Mouse (Mus musculus): ENCODE measurements around the gene Tmf1. TPM values are rescaled to one million over a fixed set of nuclear protein-coding genes. Genes with fewer than 3 reads are reported as not detected.
A peak's percentile ranks its signal among the peaks of the same experiment; 100 is the strongest.

The Tmf1 gene
- total and polyA plus RNA-seq, 3 experiments = 13.5 to 19.2 TPM; not detected in 1

- TF ChIP-seq MYC (IDR thresholded peaks at IDR 0.05; ENCODE audit: low read depth, low read length) (no peak), POLR2AphosphoS5 (IDR thresholded peaks at IDR 0.05; ENCODE audit: borderline replicate concordance, low read depth, low read length) (no peak), GATA1 (IDR thresholded peaks at IDR 0.05; ENCODE audit: low read depth, low read length) (no peak), KAT2A (conservative IDR thresholded peaks at IDR 0.05; ENCODE audit: low read depth, low read length) (no peak), NELFE (IDR thresholded peaks at IDR 0.05; ENCODE audit: low read depth, low read length) (no peak; the same call in none of the 2 replicates), USF2 (IDR thresholded peaks at IDR 0.05; ENCODE audit: borderline replicate concordance in 1 of 2, insufficient read depth in 1 of 2, low read depth in 1 of 2, low read length in 2 of 2) (no peak), GABPA (IDR thresholded peaks at IDR 0.05; ENCODE audit: low read depth, low read length) (no peak), CHD1 (IDR thresholded peaks at IDR 0.05; ENCODE audit: low read depth, low read length) (no peak), SMC3 (IDR thresholded peaks at IDR 0.05; ENCODE audit: low read depth, low read length) (no peak), UBTF (IDR thresholded peaks at IDR 0.05; ENCODE audit: borderline replicate concordance, insufficient read depth, low read depth, low read length) (0 out of 2 replicates have a peak, but pooled peaks have one; percentile 27), CTCF (IDR thresholded peaks at IDR 0.05 in 2 of 3, conservative IDR thresholded peaks at IDR 0.05 in 1 of 3; ENCODE audit: control insufficient read depth in 1 of 3, insufficient read depth in 1 of 3, low read depth in 2 of 3, low read length in 3 of 3, poor library complexity in 1 of 3, severe bottlenecking in 1 of 3) (peak; percentile 24 to 64 (median 51); a peak in 5 of 6 replicates), USF1 (IDR thresholded peaks at IDR 0.05; ENCODE audit: low read depth, low read length) (no peak), RAD21 (IDR thresholded peaks at IDR 0.05; ENCODE audit: low read depth, low read length) (no peak)
These were observed 30.3 kb downstream of the Tmf1 start, which contains the start of gene Eogt (continued) for GRCm38 (mm10) chr6:97148383-97149251.

GRCm38 (mm10) chr6:97147755-97148382 is 31.1 kb downstream of the Tmf1 start:
- Histone ChIP-seq H3K9ac (ENCODE audit: control insufficient read depth, low read depth, low read length, poor library complexity, severe bottlenecking) (peak overlapping the region; percentile 77), H3K36me3 (ENCODE audit: control insufficient read depth in 1 of 2, insufficient read depth in 2 of 2, low read length in 2 of 2) (peaks cover 0 to 3% of the 10 kb centered on the region in 2 experiments; a peak in 3 of 4 replicates), H3K4me1 (ENCODE audit: control insufficient read depth in 1 of 2, insufficient read depth in 2 of 2, low read length in 2 of 2) (peaks cover 0 to 7% of the 10 kb centered on the region in 2 experiments; a peak in 2 of 4 replicates), H3K79me2 (ENCODE audit: control insufficient read depth, insufficient read depth, low read length, poor library complexity) (no peaks in the 10 kb centered on the region; the same call in 1 of the 2 replicates), H3K27ac (ENCODE audit: control insufficient read depth, low read depth, low read length) (no peak overlapping the region), H3K4me3 (ENCODE audit: control insufficient read depth in 1 of 2, insufficient read depth in 1 of 2, low read depth in 2 of 2, low read length in 2 of 2) (peak overlapping the region; percentile 67 to 94), H3K9me3 (replicated peaks; ENCODE audit: insufficient read depth, low read length) (no peaks in the 10 kb centered on the region), H3K27me3 (ENCODE audit: control insufficient read depth in 1 of 2, insufficient read depth in 2 of 2, low read length in 2 of 2) (no peaks in the 10 kb centered on the region)
- DNase-seq (ENCODE audit: low read depth, low spot score) = no peak
- TF ChIP-seq MAX (IDR thresholded peaks at IDR 0.05; ENCODE audit: low read length) (no peak), GATA1 (IDR thresholded peaks at IDR 0.05; ENCODE audit: low read depth, low read length) (no peak), MXI1 (IDR thresholded peaks at IDR 0.05; ENCODE audit: low read depth, low read length) (no peak), USF2 (IDR thresholded peaks at IDR 0.05; ENCODE audit: borderline replicate concordance in 1 of 2, insufficient read depth in 1 of 2, low read depth in 1 of 2, low read length in 2 of 2) (no peak), RCOR1 (IDR thresholded peaks at IDR 0.05; ENCODE audit: low read depth, low read length) (no peak), MAZ (IDR thresholded peaks at IDR 0.05; ENCODE audit: low read depth, low read length) (no peak), GABPA (IDR thresholded peaks at IDR 0.05; ENCODE audit: low read depth, low read length) (no peak), ETS1 (IDR thresholded peaks at IDR 0.05; ENCODE audit: low read depth, low read length) (no peak), POLR2AphosphoS5 (IDR thresholded peaks at IDR 0.05; ENCODE audit: borderline replicate concordance, low read depth, low read length) (no peak), BHLHE40 (IDR thresholded peaks at IDR 0.05; ENCODE audit: borderline replicate concordance, low read depth, low read length) (no peak), TAL1 (IDR thresholded peaks at IDR 0.05; ENCODE audit: low read length) (no peak), MYB (IDR thresholded peaks at IDR 0.05; ENCODE audit: low read depth, low read length) (no peak), KAT2A (conservative IDR thresholded peaks at IDR 0.05; ENCODE audit: low read depth, low read length) (no peak), EP300 (IDR thresholded peaks at IDR 0.05; ENCODE audit: low read depth in 1 of 2, low read length in 2 of 2) (no peak)

Measured in MEL (cell line).